Mouse (Mus musculus) myocyte (in vitro differentiated cells): ENCODE measurements around the gene Lbx1. TPM values are rescaled to one million over a fixed set of nuclear protein-coding genes. Genes with fewer than 3 reads are reported as not detected.

Source experiments
- H3K27me3 ChIP-seq: one replicate; pipeline ENCODE4 v1.6.1; 2011; ENCODE audit not compliant: control insufficient read depth, insufficient read depth, insufficient read length
- H3K36me3 ChIP-seq: one replicate; pipeline ENCODE4 v1.6.1; 2011; ENCODE audit not compliant: control insufficient read depth, insufficient read depth
- H3K4me2 ChIP-seq: one replicate; pipeline ENCODE4 v1.6.1; 2011; ENCODE audit warnings: low read depth, control low read depth
- H3K4me3 ChIP-seq: one replicate; pipeline ENCODE4 v1.5.1; 2011; ENCODE audit warnings: mild to moderate bottlenecking, control low read depth, moderate library complexity
- H3K79me2 ChIP-seq: one replicate; pipeline ENCODE4 v1.6.1; 2011; ENCODE audit not compliant: control insufficient read depth, insufficient read depth
- H3ac ChIP-seq: one replicate; pipeline ENCODE4 v1.6.1; 2011; ENCODE audit not compliant: control insufficient read depth, insufficient read length
- CEBPB ChIP-seq: IDR thresholded peaks from 2 replicates; pipeline ENCODE4 v1.6.1; 2011; ENCODE audit warnings: mild to moderate bottlenecking, moderate library complexity; ENCODE audit not compliant: poor library complexity, insufficient read depth, severe bottlenecking
- E2F4 ChIP-seq: IDR thresholded peaks from one replicate; pipeline ENCODE4 v1.6.1; 2011; ENCODE audit warnings: mild to moderate bottlenecking, control low read depth, moderate library complexity; ENCODE audit not compliant: insufficient read depth
- MAX ChIP-seq: IDR thresholded peaks from one replicate; pipeline ENCODE4 v1.6.1; 2011; ENCODE audit warnings: low read depth, mild to moderate bottlenecking, control low read depth
- MYOD1 ChIP-seq, 3 experiments: IDR thresholded peaks; one replicate each; pipeline ENCODE4 v1.6.1; 2011; ENCODE audit warnings: control low read depth in 2 of 3, low read depth in 2 of 3, mild to moderate bottlenecking in 2 of 3, moderate library complexity in 1 of 3; ENCODE audit not compliant: insufficient read length in 2 of 3, control insufficient read depth in 1 of 3
- MYOG ChIP-seq, 3 experiments: IDR thresholded peaks; one replicate each; pipeline ENCODE4 v1.6.1; 2011; ENCODE audit warnings: control low read depth in 2 of 3, low read depth in 2 of 3, mild to moderate bottlenecking in 2 of 3; ENCODE audit not compliant: insufficient read length in 2 of 3, control insufficient read depth in 1 of 3, insufficient read depth in 1 of 3
- POLR2A ChIP-seq: IDR thresholded peaks from one replicate; pipeline ENCODE4 v1.6.1; 2011; ENCODE audit warnings: low read depth, mild to moderate bottlenecking, control low read depth, moderate library complexity; ENCODE audit not compliant: insufficient read length
- POLR2AphosphoS2 ChIP-seq: IDR thresholded peaks from one replicate; pipeline ENCODE4 v1.6.1; 2011; ENCODE audit warnings: low read depth, control low read depth; ENCODE audit not compliant: insufficient read length
- REST ChIP-seq: IDR thresholded peaks from one replicate; pipeline ENCODE4 v1.6.1; 2011; ENCODE audit warnings: mild to moderate bottlenecking, control low read depth, moderate library complexity; ENCODE audit not compliant: insufficient read depth, insufficient read length
- SRF ChIP-seq: IDR thresholded peaks from one replicate; pipeline ENCODE4 v1.6.1; 2011; ENCODE audit warnings: low read depth; ENCODE audit not compliant: control insufficient read depth, insufficient read length
- TCF12 ChIP-seq: IDR thresholded peaks from one replicate; pipeline ENCODE4 v1.6.1; 2011; ENCODE audit warnings: mild to moderate bottlenecking, control low read depth; ENCODE audit not compliant: poor library complexity, insufficient read depth, severe bottlenecking
- TCF3 ChIP-seq: IDR thresholded peaks from one replicate; pipeline ENCODE4 v1.6.1; 2011; ENCODE audit warnings: low read depth, control low read depth; ENCODE audit not compliant: insufficient read length
- USF1 ChIP-seq: IDR thresholded peaks from one replicate; pipeline ENCODE4 v1.6.1; 2011; ENCODE audit warnings: low read depth, mild to moderate bottlenecking, control low read depth, moderate library complexity
- polyA plus RNA-seq: library from polyadenylated mRNA; unstranded; fragments of >200 nt; fragmentation: generic; extraction: Trizol; gene quantifications from one replicate; pipeline ENCODE4 v1.2.1, GENCODE M21; 2012; ENCODE audit warnings: missing spikeins

Gene Lbx1
- polyA plus RNA-seq, 1 experiment, result 0.22 TPM

DNA sequence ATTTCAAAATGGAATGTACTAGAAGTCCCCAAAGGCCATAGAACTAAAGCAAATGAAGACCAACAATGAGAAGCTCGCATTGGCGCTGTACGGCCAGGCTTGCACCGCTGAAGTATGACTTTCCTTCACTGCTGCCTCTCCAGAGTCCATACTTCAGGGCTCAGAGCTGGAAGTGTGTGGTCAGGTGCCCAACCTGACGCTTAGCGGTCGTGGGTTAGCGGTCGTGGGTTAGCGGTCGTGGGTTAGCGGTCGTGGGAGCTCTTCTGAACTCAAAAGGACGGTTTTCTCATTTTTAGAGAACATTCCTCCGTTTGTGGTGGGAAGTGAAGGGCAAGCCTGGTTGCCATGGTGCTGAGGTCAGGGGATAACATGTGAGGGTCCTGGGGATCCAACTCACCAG lies 28.5 kb downstream of the Lbx1 start:
- H3K79me2 ChIP-seq, result no peaks in the 10 kb centered on the region
- TF ChIP-seq USF1, result no peak
- TF ChIP-seq E2F4, result no peak
- no peak for TF ChIP-seq POLR2A
- no peak for TF ChIP-seq MYOD1 (IDR thresholded peaks at IDR 0.05; ENCODE audit: control insufficient read depth in 1 of 3, insufficient read length in 2 of 3, low read depth in 2 of 3)
- no peak for TF ChIP-seq CEBPB
- TF ChIP-seq POLR2AphosphoS2, result no peak
- no peak overlapping the region for H3K4me2 ChIP-seq
- no peak overlapping the region for H3K4me3 ChIP-seq
- H3K36me3 ChIP-seq, result no peaks in the 10 kb centered on the region
- H3ac ChIP-seq, result no peak overlapping the region
- H3K27me3 ChIP-seq, result no peaks in the 10 kb centered on the region

DNA sequence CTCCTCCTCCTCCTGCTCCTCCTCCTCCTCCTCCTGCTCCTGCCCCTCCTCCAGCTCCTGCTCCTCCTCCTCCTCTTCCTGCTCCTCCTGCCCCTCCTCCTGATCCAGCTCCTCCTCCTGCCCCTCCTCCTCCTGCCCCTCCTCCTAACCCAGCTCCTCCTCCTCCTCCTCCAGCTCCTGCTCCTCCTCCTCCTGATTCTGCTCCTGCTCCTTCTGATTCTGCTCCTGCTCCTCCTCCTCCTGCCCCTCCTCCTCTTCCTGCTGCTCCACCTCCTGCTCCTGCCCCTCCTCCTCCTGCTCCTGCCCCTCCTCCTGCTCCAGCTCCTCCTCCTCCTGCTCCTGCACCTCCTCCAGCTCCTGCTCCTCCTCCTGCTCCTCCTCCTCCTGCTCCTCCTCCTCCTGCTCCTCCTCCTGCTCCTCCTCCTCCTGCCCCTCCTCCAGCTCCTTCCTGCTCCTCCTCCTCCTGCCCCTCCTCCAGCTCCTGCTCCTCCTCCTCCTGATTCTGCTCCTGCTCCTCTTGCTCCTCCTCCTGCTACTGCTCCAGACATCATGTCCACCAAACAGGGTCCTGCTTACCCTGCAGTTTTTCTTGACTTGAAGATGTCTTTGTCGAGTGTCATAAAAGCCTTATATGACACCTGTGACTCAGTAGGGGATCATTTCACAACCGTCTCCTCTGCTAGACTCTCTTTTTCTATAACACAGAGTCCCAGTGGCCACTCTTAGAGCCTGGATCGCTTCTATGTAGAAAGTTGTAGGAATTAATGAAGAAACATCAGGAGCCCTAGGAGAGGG lies 30.1 kb downstream of the Lbx1 start:
- Histone ChIP-seq H3K4me2 (no peak overlapping the region), H3K27me3 (no peaks in the 10 kb centered on the region), H3K4me3 (no peak overlapping the region), H3K79me2 (no peaks in the 10 kb centered on the region), H3ac (no peak overlapping the region), H3K36me3 (no peaks in the 10 kb centered on the region)
- TF ChIP-seq POLR2AphosphoS2, result no peak
- TF ChIP-seq POLR2A, result no peak
- no peak for TF ChIP-seq E2F4
- no peak for TF ChIP-seq MAX
- no peak for TF ChIP-seq TCF12
- no peak for TF ChIP-seq CEBPB
- no peak for TF ChIP-seq SRF

DNA sequence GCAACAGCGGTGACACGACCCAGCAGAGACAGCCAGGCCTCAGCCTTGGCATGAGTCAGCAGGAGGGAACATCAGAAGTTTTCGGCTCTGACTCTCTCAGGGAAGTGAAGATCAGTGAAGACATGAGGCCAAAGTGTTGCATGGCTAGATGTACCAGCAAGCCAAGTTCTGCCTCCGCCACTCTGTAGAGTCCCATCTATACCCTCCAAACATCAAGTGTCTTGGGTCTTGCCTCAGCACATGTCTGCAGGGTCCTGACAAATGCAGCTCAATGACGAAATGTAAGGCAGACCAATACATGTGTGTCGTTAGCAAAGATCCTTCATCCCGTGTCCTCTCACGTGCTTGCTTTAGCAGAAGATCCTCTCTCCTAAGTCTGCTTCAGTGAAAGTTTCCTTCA lies 38.6 kb downstream of the Lbx1 start:
- Histone ChIP-seq H3K4me3 (no peak overlapping the region), H3K27me3 (no peaks in the 10 kb centered on the region), H3K4me2 (no peak overlapping the region), H3K79me2 (no peaks in the 10 kb centered on the region), H3K36me3 (no peaks in the 10 kb centered on the region), H3ac (no peak overlapping the region)
- TF ChIP-seq USF1 (no peak), MYOD1 (IDR thresholded peaks at IDR 0.05; ENCODE audit: control insufficient read depth in 1 of 3, insufficient read length in 2 of 3, low read depth in 2 of 3) (no peak), POLR2AphosphoS2 (no peak), SRF (no peak), MAX (no peak), POLR2A (no peak), MYOG (IDR thresholded peaks at IDR 0.05; ENCODE audit: control insufficient read depth in 1 of 3, insufficient read depth in 1 of 3, insufficient read length in 2 of 3, low read depth in 2 of 3) (no peak), REST (no peak), TCF12 (no peak), TCF3 (no peak), CEBPB (no peak)

DNA sequence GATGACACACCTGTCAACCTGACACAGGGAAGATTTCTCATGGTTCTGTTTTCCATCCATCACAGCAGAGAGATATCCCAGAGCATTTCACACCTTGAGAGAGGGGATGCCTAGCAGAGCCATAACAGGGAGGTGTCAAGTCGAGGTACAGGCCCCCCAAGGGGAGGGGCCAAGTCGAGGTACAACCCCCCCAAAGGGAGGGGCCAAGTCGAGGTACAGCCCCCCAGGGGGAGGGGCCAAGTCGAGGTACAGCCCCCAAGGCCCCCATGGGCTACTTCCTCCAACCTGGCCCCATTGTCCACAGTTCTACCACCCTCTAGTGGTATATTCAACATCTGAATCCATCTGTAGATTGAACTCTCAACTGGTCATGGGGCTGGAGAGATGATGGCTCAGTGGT lies 41.0 kb downstream of the Lbx1 start:
- H3K27me3 ChIP-seq, result no peaks in the 10 kb centered on the region
- TF ChIP-seq CEBPB, result no peak
- TF ChIP-seq POLR2A, result no peak
- TF ChIP-seq MYOD1 (IDR thresholded peaks at IDR 0.05; ENCODE audit: control insufficient read depth in 1 of 3, insufficient read length in 2 of 3, low read depth in 2 of 3), result no peak
- TF ChIP-seq REST, result no peak
- TF ChIP-seq MAX, result no peak
- TF ChIP-seq MYOG (IDR thresholded peaks at IDR 0.05; ENCODE audit: control insufficient read depth in 1 of 3, insufficient read depth in 1 of 3, insufficient read length in 2 of 3, low read depth in 2 of 3), result no peak
- TF ChIP-seq SRF, result no peak
- TF ChIP-seq USF1, result no peak
- no peak for TF ChIP-seq E2F4
- no peak for TF ChIP-seq TCF3
- TF ChIP-seq TCF12, result no peak
- TF ChIP-seq POLR2AphosphoS2, result no peak
- H3K4me3 ChIP-seq, result no peak overlapping the region
- H3K36me3 ChIP-seq, result no peaks in the 10 kb centered on the region
- no peak overlapping the region for H3K4me2 ChIP-seq
- H3K79me2 ChIP-seq, result no peaks in the 10 kb centered on the region
- H3ac ChIP-seq, result no peak overlapping the region

Other genes starting within 250 kb of the Lbx1 start
- 0.43 TPM for gene Sema4g, start 246.7 kb downstream of the Lbx1 start, polyA plus RNA-seq
- 13.5 TPM for gene Twnk, start 230.1 kb downstream of the Lbx1 start, polyA plus RNA-seq
- gene Mrpl43, start 229.4 kb downstream of the Lbx1 start, polyA plus RNA-seq, result 81.3 TPM
- gene Lzts2, start 221.4 kb downstream of the Lbx1 start, polyA plus RNA-seq, result 66.1 TPM
- gene Pdzd7, start 190.1 kb downstream of the Lbx1 start, polyA plus RNA-seq, result 5.0 TPM
- gene Sfxn3, start 188.3 kb downstream of the Lbx1 start, polyA plus RNA-seq, result 43.4 TPM
- gene Kazald1, start 160.6 kb downstream of the Lbx1 start, polyA plus RNA-seq, result 1.4 TPM
- not detected for gene Tlx1, start 85.1 kb downstream of the Lbx1 start, polyA plus RNA-seq
- 17.0 TPM for gene Btrc, start 127.9 kb upstream of the Lbx1 start, polyA plus RNA-seq